Mouse (Mus musculus) bone marrow, adult 2 months (tissue): ENCODE results near the gene Mrnip. TPM values are rescaled to one million over a fixed set of nuclear protein-coding genes. Genes with fewer than 3 reads are reported as not detected.

Experiments used
- H3K27ac ChIP-seq: fragments of 200-500 bp; 2 replicates; pipeline ENCODE4 v1.5.1; 2012; ENCODE audit warnings: low read depth, mild to moderate bottlenecking, control low read depth, inconsistent platforms, low read length; ENCODE audit not compliant: control insufficient read depth, poor library complexity, insufficient read depth
- H3K4me1 ChIP-seq: fragments of 200-500 bp; 2 replicates; pipeline ENCODE4 v1.6.1; 2011; ENCODE audit warnings: low read length; ENCODE audit not compliant: control insufficient read depth, insufficient read depth
- H3K4me3 ChIP-seq: fragments of 200-500 bp; replicated peaks from 2 replicates; pipeline ENCODE3; 2011; ENCODE audit warnings: mild to moderate bottlenecking, low read depth, low read length, control low read depth; ENCODE audit not compliant: control insufficient read depth
- CTCF ChIP-seq: fragments of 200-500 bp; IDR thresholded peaks from 2 replicates; pipeline ENCODE4 v1.5.1; 2011; ENCODE audit warnings: low read length, control low read depth; ENCODE audit not compliant: control insufficient read depth, insufficient read depth
- POLR2A ChIP-seq: fragments of 200-500 bp; IDR thresholded peaks from 2 replicates; pipeline ENCODE4 v1.6.1; 2011; ENCODE audit warnings: low read depth, mild to moderate bottlenecking, control low read depth, low read length, borderline replicate concordance; ENCODE audit not compliant: control insufficient read depth
- WGBS: fragments of 180-500 bp; shearing (Covaris S2); methylation state at CpG from one replicate; pipeline ENCODE4 v1.1.7; 2018; 5-methylcytosine and 5-hydroxymethylcytosine counted together
- polyA plus RNA-seq: library from polyadenylated mRNA; stranded (reverse); fragments of >200 nt; gene quantifications from 2 replicates; pipeline ENCODE4 v1.2.4, GENCODE M21; 2011; ENCODE audit warnings: low replicate concordance; ENCODE audit not compliant: missing spikeins, insufficient read depth, insufficient read length

Mrnip gene
- polyA plus RNA-seq, 1 experiment = 6.2 TPM

GRCm38 (mm10) chr11:50190362-50190761, 16.1 kb downstream of the Mrnip start:
- 88% methylated on average over 4 of the region's 4 CpGs for WGBS
- H3K4me1 ChIP-seq = no peaks in the 10 kb centered on the region
- TF ChIP-seq POLR2A (no peak), CTCF (no peak)
- H3K4me3 ChIP-seq = no peak overlapping the region
- no peak overlapping the region for H3K27ac ChIP-seq

GRCm38 (mm10) chr11:50192278-50192677, 18.0 kb downstream of the Mrnip start:
- Histone ChIP-seq H3K27ac (no peak overlapping the region), H3K4me3 (no peak overlapping the region), H3K4me1 (no peaks in the 10 kb centered on the region)
- no peak for TF ChIP-seq POLR2A
- no peak for TF ChIP-seq CTCF
- 84% methylated on average over 3 of the region's 3 CpGs for WGBS

- WGBS = 83% methylated on average over 7 of the region's 7 CpGs
- TF ChIP-seq POLR2A (no peak), CTCF (no peak)
- Histone ChIP-seq H3K4me3 (no peak overlapping the region), H3K4me1 (no peaks in the 10 kb centered on the region), H3K27ac (no peak overlapping the region)
Measured at GRCm38 (mm10) chr11:50194070-50194469, 19.8 kb downstream of the Mrnip start.

- TF ChIP-seq CTCF = no peak
- TF ChIP-seq POLR2A = no peak
- Histone ChIP-seq H3K4me1 (no peaks in the 10 kb centered on the region), H3K4me3 (no peak overlapping the region), H3K27ac (no peak overlapping the region)
- 69% methylated on average over 4 of the region's 4 CpGs for WGBS
Measured at GRCm38 (mm10) chr11:50194793-50195192, 20.5 kb downstream of the Mrnip start.

- H3K4me3 ChIP-seq = no peak overlapping the region
Measured at GRCm38 (mm10) chr11:50197500-50197899, 23.3 kb downstream of the Mrnip start.

GRCm38 (mm10) chr11:50198219-50198846, 24.1 kb downstream of the Mrnip start:
- 87% methylated on average over 4 of the region's 5 CpGs for WGBS
- no peak overlapping the region for H3K4me3 ChIP-seq
- H3K4me1 ChIP-seq = no peaks in the 10 kb centered on the region
- no peak overlapping the region for H3K27ac ChIP-seq
- TF ChIP-seq CTCF (no peak), POLR2A (no peak)

More at GRCm38 (mm10) chr11:50197500-50197899, 23.3 kb downstream of the Mrnip start:
- WGBS = 91% methylated on average over 4 of the region's 4 CpGs
- no peaks in the 10 kb centered on the region for H3K4me1 ChIP-seq
- no peak overlapping the region for H3K27ac ChIP-seq
- TF ChIP-seq POLR2A = no peak
- TF ChIP-seq CTCF = no peak

- Histone ChIP-seq H3K4me3 (no peak overlapping the region), H3K27ac (no peak overlapping the region), H3K4me1 (no peaks in the 10 kb centered on the region)
- 84% methylated on average over 2 of the region's 2 CpGs for WGBS
- TF ChIP-seq CTCF (no peak), POLR2A (no peak)
Measured at GRCm38 (mm10) chr11:50198916-50199315, 24.7 kb downstream of the Mrnip start.

- no peaks in the 10 kb centered on the region for H3K4me1 ChIP-seq
- no peak overlapping the region for H3K27ac ChIP-seq
- WGBS = 41% methylated on average over 8 of the region's 8 CpGs
- TF ChIP-seq CTCF = no peak
- TF ChIP-seq POLR2A = no peak
- H3K4me3 ChIP-seq = no peak overlapping the region
Measured at GRCm38 (mm10) chr11:50200613-50201012, 26.4 kb downstream of the Mrnip start.

GRCm38 (mm10) chr11:50201590-50201989, 27.3 kb downstream of the Mrnip start:
- TF ChIP-seq CTCF = no peak
- TF ChIP-seq POLR2A = no peak
- H3K27ac ChIP-seq = no peak overlapping the region
- H3K4me1 ChIP-seq = no peaks in the 10 kb centered on the region
- WGBS = 93% methylated on average over 3 of the region's 3 CpGs
- no peak overlapping the region for H3K4me3 ChIP-seq
